Mouse (Mus musculus): ENCODE data around the gene Pabpc4. TPM values are rescaled to one million over a fixed set of nuclear protein-coding genes. Genes with fewer than 3 reads are reported as not detected.
"Not testable (repeated sequence)": the region's sequence is repeated elsewhere in the genome, so short reads cannot be mapped to it uniquely, and the experiment has no call there.

Pabpc4 gene
- polyA plus RNA-seq, 1 experiment: 175 TPM

DNA sequence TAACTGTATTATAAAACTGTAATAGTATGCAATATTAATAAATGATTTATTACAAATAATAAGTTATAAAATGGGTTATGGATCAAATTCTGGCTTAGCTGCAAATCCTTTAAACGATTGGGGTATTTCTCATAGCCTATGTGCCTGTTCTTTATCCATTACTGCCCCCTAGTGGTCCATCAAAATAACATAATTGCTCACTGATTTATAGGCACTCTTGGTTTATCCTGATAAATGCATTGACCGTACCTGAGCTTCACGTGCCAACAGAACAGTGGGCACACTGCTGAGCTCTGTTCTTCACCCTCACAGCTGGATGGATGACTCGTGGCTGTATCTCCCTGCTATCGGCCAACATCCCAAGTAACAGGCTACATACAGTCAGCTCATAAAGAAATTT lies 7.5 kb upstream of the Pabpc4 start:
- Histone ChIP-seq H3K36me3 (ENCODE audit: control insufficient read depth, insufficient read depth) (no peaks in the 10 kb centered on the region), H3K4me3 (ENCODE audit: insufficient read depth, poor library complexity, severe bottlenecking) (no peak overlapping the region), H3K27me3 (ENCODE audit: control insufficient read depth, insufficient read depth, insufficient read length) (peaks cover 10% of the 10 kb centered on the region), H3K79me3 (ENCODE audit: low read depth) (no peaks in the 10 kb centered on the region), H3ac (ENCODE audit: control insufficient read depth, insufficient read length, low read depth) (no peak overlapping the region), H3K79me2 (ENCODE audit: control insufficient read depth, insufficient read depth) (no peaks in the 10 kb centered on the region)
- no peak for TF ChIP-seq CEBPB (IDR thresholded peaks at IDR 0.05; ENCODE audit: low read depth)
- no peak for TF ChIP-seq FOSL1 (IDR thresholded peaks at IDR 0.05; ENCODE audit: insufficient read depth, low read length, poor library complexity, severe bottlenecking)
- TF ChIP-seq USF1 (IDR thresholded peaks at IDR 0.05; ENCODE audit: low read depth): no peak
- no peak for TF ChIP-seq MAX (IDR thresholded peaks at IDR 0.05)
- no peak for TF ChIP-seq CTCF (IDR thresholded peaks at IDR 0.05; ENCODE audit: control insufficient read depth, insufficient read depth, insufficient read length)
- TF ChIP-seq MYOD1 (IDR thresholded peaks at IDR 0.05; ENCODE audit: control insufficient read depth, insufficient read length, low read depth): no peak
- no peak for TF ChIP-seq MYOG (IDR thresholded peaks at IDR 0.05; ENCODE audit: control insufficient read depth, extremely low read depth, insufficient read length)

- Histone ChIP-seq H3K4me3 (ENCODE audit: insufficient read depth, poor library complexity, severe bottlenecking) (no peak overlapping the region), H3K36me3 (ENCODE audit: control insufficient read depth, insufficient read depth) (no peaks in the 10 kb centered on the region), H3K79me3 (ENCODE audit: low read depth) (no peaks in the 10 kb centered on the region), H3K27me3 (ENCODE audit: control insufficient read depth, insufficient read depth, insufficient read length) (peaks cover 20% of the 10 kb centered on the region), H3ac (ENCODE audit: control insufficient read depth, insufficient read length, low read depth) (no peak overlapping the region), H3K79me2 (ENCODE audit: control insufficient read depth, insufficient read depth) (no peaks in the 10 kb centered on the region)
- TF ChIP-seq USF1 (IDR thresholded peaks at IDR 0.05; ENCODE audit: low read depth): no peak
- no peak for TF ChIP-seq CTCF (IDR thresholded peaks at IDR 0.05; ENCODE audit: control insufficient read depth, insufficient read depth, insufficient read length)
- TF ChIP-seq CEBPB (IDR thresholded peaks at IDR 0.05; ENCODE audit: low read depth): no peak
- no peak for TF ChIP-seq MYOD1 (IDR thresholded peaks at IDR 0.05; ENCODE audit: control insufficient read depth, insufficient read length, low read depth)
- TF ChIP-seq MAX (IDR thresholded peaks at IDR 0.05): no peak
- TF ChIP-seq FOSL1 (IDR thresholded peaks at IDR 0.05; ENCODE audit: insufficient read depth, low read length, poor library complexity, severe bottlenecking): no peak
- TF ChIP-seq MYOG (IDR thresholded peaks at IDR 0.05; ENCODE audit: control insufficient read depth, extremely low read depth, insufficient read length): no peak
These were observed 1.9 kb upstream of the Pabpc4 start for GRCm38 (mm10) chr4:123260071-123260746.

DNA sequence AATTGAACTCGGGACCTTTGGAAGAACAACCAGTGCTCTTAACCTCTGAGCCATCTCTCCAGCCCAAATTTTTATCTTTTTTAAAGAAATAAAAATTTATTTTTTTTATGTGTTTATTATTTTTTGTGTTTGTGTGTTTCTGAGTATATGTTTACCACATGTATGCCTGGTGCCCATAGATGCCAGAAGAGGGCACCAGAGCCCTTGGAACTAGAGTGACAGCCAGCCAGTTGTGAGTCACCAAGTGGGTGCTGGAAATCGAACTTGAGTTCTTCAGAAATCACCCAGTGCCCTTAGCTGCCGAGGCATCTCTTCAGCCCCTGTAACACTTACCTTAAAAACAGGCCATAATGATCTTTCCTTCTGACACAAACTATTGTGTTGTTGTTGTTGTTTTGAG lies 8.9 kb downstream of the Pabpc4 start:
- Histone ChIP-seq H3K79me2 (ENCODE audit: control insufficient read depth, insufficient read depth) (no peaks in the 10 kb centered on the region), H3ac (ENCODE audit: control insufficient read depth, insufficient read length, low read depth) (no peak overlapping the region)
- no peak for TF ChIP-seq CTCF (IDR thresholded peaks at IDR 0.05; ENCODE audit: control insufficient read depth, insufficient read depth, insufficient read length)
- TF ChIP-seq MAX (IDR thresholded peaks at IDR 0.05): no peak
- no peak for TF ChIP-seq CEBPB (IDR thresholded peaks at IDR 0.05; ENCODE audit: low read depth)
- no peak for TF ChIP-seq MYOG (IDR thresholded peaks at IDR 0.05; ENCODE audit: control insufficient read depth, extremely low read depth, insufficient read length)
- TF ChIP-seq MYOD1 (IDR thresholded peaks at IDR 0.05; ENCODE audit: control insufficient read depth, insufficient read length, low read depth): no peak
- no peak for TF ChIP-seq FOSL1 (IDR thresholded peaks at IDR 0.05; ENCODE audit: insufficient read depth, low read length, poor library complexity, severe bottlenecking)
- no peak for TF ChIP-seq USF1 (IDR thresholded peaks at IDR 0.05; ENCODE audit: low read depth)

GRCm38 (mm10) chr4:123280117-123280516 lies 18.0 kb downstream of the Pabpc4 start:
- Histone ChIP-seq H3ac (ENCODE audit: control insufficient read depth, insufficient read length, low read depth) (no peak overlapping the region), H3K79me2 (ENCODE audit: control insufficient read depth, insufficient read depth) (peaks cover 21% of the 10 kb centered on the region), H3K79me3 (ENCODE audit: low read depth) (peaks cover 16% of the 10 kb centered on the region), H3K27me3 (ENCODE audit: control insufficient read depth, insufficient read depth, insufficient read length) (peaks cover 12% of the 10 kb centered on the region), H3K4me3 (ENCODE audit: insufficient read depth, poor library complexity, severe bottlenecking) (no peak overlapping the region), H3K36me3 (ENCODE audit: control insufficient read depth, insufficient read depth) (peaks cover 12% of the 10 kb centered on the region)
- TF ChIP-seq MAX (IDR thresholded peaks at IDR 0.05): no peak
- TF ChIP-seq CTCF (IDR thresholded peaks at IDR 0.05; ENCODE audit: control insufficient read depth, insufficient read depth, insufficient read length): no peak
- no peak for TF ChIP-seq CEBPB (IDR thresholded peaks at IDR 0.05; ENCODE audit: low read depth)
- TF ChIP-seq USF1 (IDR thresholded peaks at IDR 0.05; ENCODE audit: low read depth): no peak
- no peak for TF ChIP-seq FOSL1 (IDR thresholded peaks at IDR 0.05; ENCODE audit: insufficient read depth, low read length, poor library complexity, severe bottlenecking)

More for the DNA sequence above, 8.9 kb downstream of the Pabpc4 start:
- no peaks in the 10 kb centered on the region for H3K36me3 ChIP-seq (ENCODE audit: control insufficient read depth, insufficient read depth)
- H3K4me3 ChIP-seq (ENCODE audit: insufficient read depth, poor library complexity, severe bottlenecking): no peak overlapping the region
- peaks cover 9% of the 10 kb centered on the region for H3K27me3 ChIP-seq (ENCODE audit: control insufficient read depth, insufficient read depth, insufficient read length)
- no peaks in the 10 kb centered on the region for H3K79me3 ChIP-seq (ENCODE audit: low read depth)

GRCm38 (mm10) chr4:123282500-123282899 lies 20.3 kb downstream of the Pabpc4 start:
- peaks cover 34% of the 10 kb centered on the region for H3K36me3 ChIP-seq (ENCODE audit: control insufficient read depth, insufficient read depth)
- peaks cover 6% of the 10 kb centered on the region for H3K27me3 ChIP-seq (ENCODE audit: control insufficient read depth, insufficient read depth, insufficient read length)
- peaks cover 45% of the 10 kb centered on the region for H3K79me2 ChIP-seq (ENCODE audit: control insufficient read depth, insufficient read depth)
- no peak overlapping the region for H3ac ChIP-seq (ENCODE audit: control insufficient read depth, insufficient read length, low read depth)
- peaks cover 39% of the 10 kb centered on the region for H3K79me3 ChIP-seq (ENCODE audit: low read depth)
- peak overlapping the region; percentile 49 for H3K4me3 ChIP-seq (ENCODE audit: insufficient read depth, poor library complexity, severe bottlenecking)
- TF ChIP-seq MAX (IDR thresholded peaks at IDR 0.05) (peak; percentile 64), CTCF (IDR thresholded peaks at IDR 0.05; ENCODE audit: control insufficient read depth, insufficient read depth, insufficient read length) (peak; percentile 86), MYOG (IDR thresholded peaks at IDR 0.05; ENCODE audit: control insufficient read depth, extremely low read depth, insufficient read length) (no peak)

GRCm38 (mm10) chr4:123282915-123283674 lies 20.9 kb downstream of the Pabpc4 start:
- H3K79me2 ChIP-seq (ENCODE audit: control insufficient read depth, insufficient read depth): peaks cover 51% of the 10 kb centered on the region
- not testable (repeated sequence) for H3ac ChIP-seq (ENCODE audit: control insufficient read depth, insufficient read length, low read depth); H3K27me3 ChIP-seq (ENCODE audit: control insufficient read depth, insufficient read depth, insufficient read length)
- peak overlapping the region; percentile 49 for H3K4me3 ChIP-seq (ENCODE audit: insufficient read depth, poor library complexity, severe bottlenecking)
- peaks cover 43% of the 10 kb centered on the region for H3K79me3 ChIP-seq (ENCODE audit: low read depth)
- peaks cover 40% of the 10 kb centered on the region for H3K36me3 ChIP-seq (ENCODE audit: control insufficient read depth, insufficient read depth)

- Histone ChIP-seq H3ac (ENCODE audit: control insufficient read depth, insufficient read length, low read depth) (peak overlapping the region; percentile 37), H3K36me3 (ENCODE audit: control insufficient read depth, insufficient read depth) (peaks cover 46% of the 10 kb centered on the region), H3K4me3 (ENCODE audit: insufficient read depth, poor library complexity, severe bottlenecking) (peak overlapping the region; percentile 49), H3K79me2 (ENCODE audit: control insufficient read depth, insufficient read depth) (peaks cover 57% of the 10 kb centered on the region), H3K79me3 (ENCODE audit: low read depth) (peaks cover 49% of the 10 kb centered on the region)
- not testable (repeated sequence) for H3K27me3 ChIP-seq (ENCODE audit: control insufficient read depth, insufficient read depth, insufficient read length)
These were observed 21.5 kb downstream of the Pabpc4 start for GRCm38 (mm10) chr4:123283675-123284064.

All from C2C12 (cell line).